Mouse (Mus musculus) hindlimb bud, embryonic 11.5 days (tissue): Measurements from ENCODE around the gene Cutc.

Source experiments
- DNase-seq: peaks from one replicate; pipeline ENCODE4 v3.0.0-alpha.2; 2012; ENCODE audit warnings: low read depth, low spot score; ENCODE audit errors: extremely low spot score

Gene Cutc

GRCm38 (mm10) chr19:43793951-43794350 lies 41.2 kb downstream of the Cutc start:
- no peak for DNase-seq

GRCm38 (mm10) chr19:43795511-43795910 lies 42.7 kb downstream of the Cutc start:
- no peak for DNase-seq

- DNase-seq, result no peak
These were observed 44.4 kb downstream of the Cutc start for GRCm38 (mm10) chr19:43797216-43797615.

GRCm38 (mm10) chr19:43801427-43802051 lies 48.7 kb downstream of the Cutc start:
- DNase-seq, result no peak

GRCm38 (mm10) chr19:43803866-43804265 lies 51.1 kb downstream of the Cutc start:
- no peak for DNase-seq

- no peak for DNase-seq
These were observed 56.5 kb downstream of the Cutc start for GRCm38 (mm10) chr19:43809331-43809730.

GRCm38 (mm10) chr19:43811419-43811818 lies 58.6 kb downstream of the Cutc start:
- DNase-seq, result no peak

GRCm38 (mm10) chr19:43813315-43813714 lies 60.5 kb downstream of the Cutc start:
- DNase-seq, result no peak

- DNase-seq, result no peak
These were observed 63.0 kb downstream of the Cutc start for GRCm38 (mm10) chr19:43815661-43816414.
